Mouse (Mus musculus) kidney, adult 2 months (tissue): ENCODE data around the gene Cdt1.

Experiments
- CTCF ChIP-seq: fragments of 200-500 bp; conservative IDR thresholded peaks from 2 replicates; pipeline ENCODE4 v1.5.1; 2011; ENCODE audit warnings: low read depth, mild to moderate bottlenecking, control low read depth, low read length, moderate library complexity, mixed read lengths; ENCODE audit not compliant: insufficient read depth, insufficient read length
- POLR2A ChIP-seq: fragments of 200-500 bp; IDR thresholded peaks from one replicate; pipeline ENCODE4 v1.6.1; 2011; ENCODE audit warnings: low read depth, low read length, control low read depth

- TF ChIP-seq CTCF (no peak), POLR2A (no peak)
These were observed 54.9 kb downstream of the Cdt1 start, which contains the start of gene Pabpn1l for GRCm38 (mm10) chr8:122622727-122623126.
